Mouse (Mus musculus) G1E (cell line): ENCODE data around the gene Spem1. TPM values are rescaled to one million over a fixed set of nuclear protein-coding genes. Genes with fewer than 3 reads are reported as not detected.

Experiments
- ATAC-seq: 2 replicates; pipeline ENCODE4 v1.8.0; 2016; ENCODE audit warnings: mild to moderate bottlenecking; ENCODE audit not compliant: insufficient number of reproducible peaks, poor library complexity, low FRiP score, severe bottlenecking; ENCODE audit errors: extremely low read depth
- DNase-seq: peaks from one replicate; pipeline ENCODE4 v3.0.0; 2012; ENCODE audit warnings: low spot score
- H3K27me3 ChIP-seq: 2 replicates; pipeline ENCODE4 v1.6.1; 2012; ENCODE audit warnings: mild to moderate bottlenecking, low read length, inconsistent platforms; ENCODE audit not compliant: insufficient read depth
- H3K36me3 ChIP-seq: replicated peaks from 2 replicates; pipeline ENCODE3; 2012; ENCODE audit warnings: mild to moderate bottlenecking, inconsistent platforms
- H3K4me1 ChIP-seq: 2 replicates; pipeline ENCODE4 v1.6.1; 2012; ENCODE audit warnings: low read depth, low read length, inconsistent platforms, mixed read lengths; ENCODE audit not compliant: insufficient read depth
- H3K4me3 ChIP-seq: 2 replicates; pipeline ENCODE4 v1.5.1; 2012; ENCODE audit warnings: low read depth, mild to moderate bottlenecking, inconsistent platforms, low read length, moderate library complexity, mixed read lengths
- H3K9me3 ChIP-seq: replicated peaks from 2 replicates; pipeline ENCODE4 v1.6.1; 2012; ENCODE audit warnings: inconsistent platforms
- CTCF ChIP-seq: IDR thresholded peaks from 2 replicates; pipeline ENCODE4 v1.5.1; 2012; ENCODE audit warnings: low read depth, low read length, inconsistent platforms, mixed read lengths
- GATA1 ChIP-seq: IDR thresholded peaks from 2 replicates; pipeline ENCODE4 v1.6.1; 2012; ENCODE audit warnings: borderline replicate concordance, low read length, inconsistent platforms, mixed read lengths
- GATA2 ChIP-seq: IDR thresholded peaks from 2 replicates; pipeline ENCODE4 v1.6.1; 2012; ENCODE audit warnings: low read depth, low read length, inconsistent platforms, borderline replicate concordance
- POLR2AphosphoS5 ChIP-seq: IDR thresholded peaks from 2 replicates; pipeline ENCODE4 v1.6.1; 2012; ENCODE audit warnings: low read depth, low read length, inconsistent platforms; ENCODE audit not compliant: insufficient replicate concordance
- TAL1 ChIP-seq: conservative IDR thresholded peaks from 2 replicates; pipeline ENCODE4 v1.6.1; 2012; ENCODE audit warnings: low read depth, low read length, inconsistent platforms, mixed read lengths
- polyA plus RNA-seq: library from polyadenylated mRNA; stranded (reverse); fragments of >175 nt; gene quantifications from 2 replicates; pipeline ENCODE4 v1.2.3, GENCODE M21; 2012
- total RNA-seq, 2 experiments: library from RNA; stranded (forward) in 1 of 2; stranded (reverse) in 1 of 2; fragments of 200-1000 nt in 1 of 2; fragments of >200 nt in 1 of 2; fragmentation: Nextera tagmentation in 1 of 2; gene quantifications; 2 replicates each; pipeline ENCODE4 v1.2.3; 2014 to 2017

The Spem1 gene
- total and polyA plus RNA-seq, 3 experiments, result 0.11 TPM; not detected in 2

DNA sequence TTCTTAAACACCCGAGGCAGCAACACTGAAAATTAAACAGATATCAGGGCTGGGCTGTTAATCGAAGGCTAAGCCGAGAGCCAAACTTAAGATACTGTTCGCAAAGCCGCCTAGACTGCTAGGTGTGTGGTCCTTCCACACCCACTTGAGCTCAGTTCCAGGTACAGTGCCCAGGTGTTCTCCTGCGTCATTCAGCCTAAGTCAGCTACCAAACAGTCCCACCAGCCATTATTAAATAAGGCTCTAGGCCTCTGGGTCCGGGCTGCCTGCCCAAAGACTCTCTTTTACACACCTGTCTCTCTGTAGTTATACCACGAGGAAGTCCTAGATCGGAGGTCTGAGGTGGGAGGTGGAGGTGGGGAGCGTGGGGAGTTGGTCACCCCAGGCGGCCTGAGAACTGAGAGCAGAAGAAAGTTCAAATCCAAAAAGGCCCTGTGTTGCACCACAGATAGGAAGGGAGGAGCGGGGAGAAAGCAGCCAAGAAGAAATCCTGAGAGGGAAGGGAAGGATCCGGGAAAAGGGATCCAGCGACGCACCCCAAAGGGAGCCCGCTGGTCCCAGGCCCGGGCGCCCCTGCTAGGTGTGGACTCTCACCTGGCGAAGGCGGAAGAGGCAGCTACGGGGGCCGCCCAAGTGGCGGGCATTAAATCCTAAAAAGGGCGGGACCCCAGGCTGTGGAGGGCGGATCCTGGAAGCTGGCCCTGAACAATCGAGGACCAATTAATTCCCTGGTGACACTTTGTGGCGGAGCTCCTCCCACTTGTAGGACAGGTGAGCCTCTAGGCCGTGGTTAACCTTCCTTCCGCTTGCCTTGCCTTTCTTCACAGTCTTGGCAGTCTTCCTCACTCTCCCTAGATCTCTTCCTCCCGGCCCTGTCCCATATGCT lies 36.4 kb upstream of the Spem1 start, which contains the start of gene Tnk1:
Gene Tnk1, minus strand, starts transcription at position 618 of the 886 bp plus-strand sequence.
- Histone ChIP-seq H3K4me3 (no peak within 1 kb of the TSS), H3K4me1 (peaks cover 35% of the 10 kb centered on the region), H3K36me3 (no peaks in the 10 kb centered on the region), H3K27me3 (peaks cover 27% of the 10 kb centered on the region), H3K9me3 (no peaks in the 10 kb centered on the region)
- TF ChIP-seq GATA2 (no peak), POLR2AphosphoS5 (no peak), TAL1 (no peak), GATA1 (no peak), CTCF (no peak)
- ATAC-seq (no peak), DNase-seq (no peak)

DNA sequence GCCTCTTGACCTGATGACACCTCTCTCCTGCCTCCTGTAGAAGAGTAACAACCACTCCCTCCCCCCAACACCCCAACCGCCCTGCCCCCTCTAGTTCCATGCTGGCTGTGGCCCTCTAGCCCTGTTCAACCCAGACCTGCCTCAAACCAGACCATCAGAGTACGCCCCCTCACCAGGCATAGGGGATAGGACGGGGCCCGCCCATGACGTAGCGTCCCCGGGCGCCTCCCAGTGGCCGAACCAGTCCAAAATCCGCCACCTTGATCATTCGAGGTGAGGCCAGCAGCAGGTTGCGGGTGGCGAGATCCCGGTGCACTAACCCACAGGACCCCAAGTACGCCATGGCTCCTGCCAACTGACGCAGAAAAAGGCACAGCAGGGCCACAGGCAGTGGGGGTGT lies 33.4 kb upstream of the Spem1 start:
- no peak for ATAC-seq
- H3K4me1 ChIP-seq, result peaks cover 65% of the 10 kb centered on the region

DNA sequence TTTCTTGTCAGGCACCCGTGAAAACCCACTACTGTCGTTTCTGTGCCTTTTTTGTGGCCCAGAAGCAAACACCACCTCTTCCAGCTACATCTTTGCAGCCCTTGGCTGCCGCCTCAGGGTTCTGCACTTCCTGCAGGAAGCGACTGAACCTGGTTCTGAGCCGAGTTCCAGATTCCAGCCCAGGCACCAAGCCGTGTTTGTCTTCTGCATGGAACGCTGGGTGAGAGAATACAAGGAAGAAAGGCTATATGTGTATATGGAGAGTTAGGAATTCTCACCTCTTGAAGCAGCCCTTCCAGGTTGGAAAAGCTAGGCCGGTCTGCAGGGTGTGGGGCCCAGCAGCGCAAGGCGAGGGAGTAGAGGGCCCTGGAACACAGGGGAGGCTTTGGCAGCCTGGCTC lies 32.7 kb upstream of the Spem1 start:
- Histone ChIP-seq H3K36me3 (peaks cover 36% of the 10 kb centered on the region), H3K9me3 (no peaks in the 10 kb centered on the region), H3K4me1 (peaks cover 71% of the 10 kb centered on the region), H3K4me3 (peak overlapping the region; percentile 59; the same call in 1 of the 2 replicates), H3K27me3 (peaks cover 21% of the 10 kb centered on the region)
- ATAC-seq, result no peak
- no peak for DNase-seq
- TF ChIP-seq GATA1 (no peak), POLR2AphosphoS5 (no peak), CTCF (no peak), GATA2 (no peak), TAL1 (no peak)

More for the DNA sequence above, 33.4 kb upstream of the Spem1 start:
- no peak for TF ChIP-seq GATA1
- peak; percentile 21; the same call in 1 of the 2 replicates for TF ChIP-seq CTCF
- no peak for TF ChIP-seq POLR2AphosphoS5
- TF ChIP-seq GATA2, result no peak
- TF ChIP-seq TAL1, result no peak
- H3K4me3 ChIP-seq, result peak overlapping the region; percentile 59; the same call in 1 of the 2 replicates
- peak; percentile 72 for DNase-seq
- H3K36me3 ChIP-seq, result peaks cover 29% of the 10 kb centered on the region
- no peaks in the 10 kb centered on the region for H3K9me3 ChIP-seq
- H3K27me3 ChIP-seq, result peaks cover 26% of the 10 kb centered on the region

DNA sequence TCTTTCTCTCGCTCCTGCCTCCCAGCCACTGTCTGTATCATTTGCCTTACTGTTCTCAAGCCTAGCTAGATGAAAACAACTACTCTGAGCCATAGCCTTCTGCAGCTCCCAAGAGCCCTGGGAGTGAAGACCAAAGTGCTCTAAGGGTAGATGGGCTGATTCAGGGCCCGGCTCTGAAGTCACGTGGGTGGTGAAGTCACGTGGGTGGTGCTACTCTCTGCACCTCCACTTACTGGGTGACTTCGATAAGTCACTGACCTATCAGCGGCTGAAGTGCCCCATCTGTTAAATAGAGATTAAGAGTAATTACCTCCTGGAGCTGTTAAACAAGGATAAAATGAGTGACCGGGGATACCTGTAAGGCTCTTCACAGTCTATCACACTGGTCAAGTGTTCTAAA lies 32.0 kb upstream of the Spem1 start:
- Histone ChIP-seq H3K36me3 (peaks cover 43% of the 10 kb centered on the region), H3K4me3 (peak overlapping the region; percentile 67; the same call in 1 of the 2 replicates), H3K4me1 (peaks cover 73% of the 10 kb centered on the region), H3K9me3 (no peaks in the 10 kb centered on the region), H3K27me3 (peaks cover 18% of the 10 kb centered on the region)
- peak; percentile 95 for DNase-seq
- peak; percentile 89 for ATAC-seq
- no peak for TF ChIP-seq CTCF
- peak; percentile 96 for TF ChIP-seq TAL1

DNA sequence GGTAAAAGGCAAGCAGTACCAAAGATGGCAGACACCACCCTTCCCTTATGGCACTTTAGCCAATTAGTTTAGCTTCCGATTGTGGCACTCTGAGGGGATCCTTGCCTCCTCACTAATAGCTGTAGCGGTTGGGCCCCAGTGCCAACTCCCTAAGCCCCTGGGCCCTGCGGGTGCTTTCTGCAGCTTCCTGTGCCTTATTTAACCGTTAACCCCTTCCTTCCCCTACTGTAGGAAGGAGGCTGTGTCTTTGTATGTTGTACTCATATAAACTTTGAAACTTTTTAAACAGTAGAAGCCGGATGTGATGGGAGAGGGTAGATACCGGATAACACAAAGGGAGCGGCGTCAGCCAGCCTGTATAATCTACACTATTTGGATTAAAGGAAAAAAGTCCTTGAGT lies 28.8 kb upstream of the Spem1 start:
- Histone ChIP-seq H3K27me3 (no peaks in the 10 kb centered on the region), H3K9me3 (no peaks in the 10 kb centered on the region), H3K36me3 (peaks cover 61% of the 10 kb centered on the region), H3K4me1 (peaks cover 89% of the 10 kb centered on the region), H3K4me3 (no peak overlapping the region)
- ATAC-seq, result no peak
- DNase-seq, result no peak
- no peak for TF ChIP-seq POLR2AphosphoS5
- no peak for TF ChIP-seq GATA2
- no peak for TF ChIP-seq GATA1
- no peak for TF ChIP-seq CTCF

DNA sequence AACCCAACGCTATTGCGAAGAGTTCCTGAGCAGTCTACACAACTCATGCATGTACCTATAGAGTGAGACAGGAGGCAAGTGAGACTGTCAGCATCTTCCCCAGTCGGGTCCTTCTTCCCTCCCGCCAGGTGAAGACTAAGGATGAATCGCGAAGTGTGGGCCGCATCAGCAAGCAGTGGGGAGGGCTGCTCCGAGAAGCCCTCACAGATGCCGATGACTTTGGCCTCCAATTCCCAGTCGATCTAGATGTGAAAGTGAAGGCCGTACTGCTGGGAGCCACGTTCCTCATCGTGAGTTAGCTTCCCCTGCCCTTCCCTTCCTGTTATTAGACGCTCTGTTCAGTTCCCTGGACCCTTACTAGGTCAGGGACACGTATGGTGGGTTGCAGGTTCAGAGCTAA lies 27.9 kb upstream of the Spem1 start:
- peaks cover 61% of the 10 kb centered on the region for H3K36me3 ChIP-seq
- H3K4me3 ChIP-seq, result no peak overlapping the region
- TF ChIP-seq CTCF (no peak), POLR2AphosphoS5 (no peak), TAL1 (no peak), GATA2 (no peak), GATA1 (no peak)
- H3K9me3 ChIP-seq, result no peaks in the 10 kb centered on the region
- no peak for ATAC-seq
- DNase-seq, result no peak
- peaks cover 88% of the 10 kb centered on the region for H3K4me1 ChIP-seq
- no peaks in the 10 kb centered on the region for H3K27me3 ChIP-seq
